Mouse (Mus musculus) cerebellum, adult 2 months (tissue): ENCODE data around the gene Ube4a.

ENCODE experiments used
- CTCF ChIP-seq: fragments of 200-500 bp; IDR thresholded peaks from 2 replicates; pipeline ENCODE4 v1.5.1; 2011; ENCODE audit warnings: low read depth, mild to moderate bottlenecking, control low read depth, low read length, moderate library complexity, borderline replicate concordance; ENCODE audit not compliant: insufficient read depth
- POLR2A ChIP-seq: fragments of 200-500 bp; IDR thresholded peaks from 2 replicates; pipeline ENCODE4 v1.6.1; 2011; ENCODE audit warnings: low read length, control low read depth, borderline replicate concordance; ENCODE audit not compliant: insufficient read depth

DNA sequence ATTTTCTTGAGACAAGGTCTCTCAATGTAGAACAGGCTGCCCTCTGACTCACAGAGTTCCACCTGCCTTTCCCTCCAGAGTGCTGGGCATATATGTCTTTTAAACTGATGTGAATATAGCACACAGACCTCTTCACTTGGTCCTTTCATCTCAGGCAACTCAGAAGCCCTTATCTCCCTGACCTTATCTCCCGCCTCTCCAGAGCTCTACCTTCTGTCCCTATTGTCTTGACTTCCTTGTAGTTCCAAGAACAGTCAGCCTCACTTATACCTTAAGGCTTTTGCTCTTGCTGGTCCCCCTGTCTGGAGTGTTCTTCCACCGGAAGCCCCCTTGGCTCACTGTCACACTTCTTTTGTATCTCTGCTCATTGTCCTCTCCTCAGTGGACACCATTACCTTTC, 75.3 kb downstream of the Ube4a start:
- TF ChIP-seq CTCF (no peak), POLR2A (no peak)
